Mouse (Mus musculus) adipocyte (in vitro differentiated cells): ENCODE results near the gene Gm6614.
"Not testable (repeated sequence)": the region's sequence is repeated elsewhere in the genome, so short reads cannot be mapped to it uniquely, and the experiment has no call there.

ENCODE experiments used
- DNase-seq: peaks from one replicate; pipeline ENCODE4 v3.0.0-alpha.2; 2016; ENCODE audit warnings: low spot score

Gm6614 gene

DNA sequence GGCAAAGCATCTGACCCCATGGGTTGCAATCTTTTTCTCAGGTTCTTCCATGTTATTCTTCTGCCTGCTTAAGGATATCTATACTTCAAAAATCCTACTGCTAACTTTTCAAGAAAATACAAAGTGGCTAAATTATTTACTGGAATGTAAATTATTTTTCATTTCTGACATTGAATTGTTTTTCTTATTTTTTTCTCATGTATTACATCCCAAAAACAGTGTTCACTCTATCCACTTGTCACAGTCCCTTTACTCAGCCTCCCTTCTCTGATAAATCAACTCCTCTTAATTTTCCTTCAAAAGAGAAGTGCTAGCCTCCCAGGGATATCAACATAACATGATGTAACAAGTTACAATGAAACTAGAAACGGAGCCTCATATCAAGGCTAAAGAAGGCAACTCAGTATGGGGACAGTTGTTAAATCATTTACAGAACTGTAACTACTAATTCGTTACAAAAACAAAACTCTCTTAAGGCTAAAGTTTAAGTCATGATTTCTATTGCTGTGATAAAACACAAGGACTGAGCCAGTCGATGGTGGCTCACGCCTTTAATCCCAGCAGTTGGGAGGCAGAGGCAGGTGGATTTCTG lies at the start of gene Gm6614:
TSS of gene Gm6614 (minus strand) at position 51 of the 592 bp plus-strand sequence.
- no peak for DNase-seq

DNA sequence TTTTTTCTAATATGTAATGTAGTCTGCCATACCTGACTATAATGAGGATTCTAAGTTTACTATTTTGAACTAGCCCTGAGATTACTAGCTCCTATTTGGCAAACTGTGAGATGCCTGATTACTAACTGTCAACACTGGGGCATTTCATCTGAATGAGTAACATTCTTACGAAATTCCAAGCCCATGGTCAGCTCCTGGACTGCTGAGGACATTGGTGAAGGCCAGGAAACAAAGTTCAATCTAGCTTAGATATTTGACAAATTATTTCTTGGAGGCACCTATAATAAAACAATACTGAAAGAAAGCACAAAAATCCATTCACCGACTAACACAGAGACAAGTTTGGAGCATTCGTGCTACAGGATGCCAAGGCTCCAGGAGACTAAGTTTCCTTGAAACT lies 47.1 kb upstream of the Gm6614 start:
- not testable (repeated sequence) for DNase-seq

DNA sequence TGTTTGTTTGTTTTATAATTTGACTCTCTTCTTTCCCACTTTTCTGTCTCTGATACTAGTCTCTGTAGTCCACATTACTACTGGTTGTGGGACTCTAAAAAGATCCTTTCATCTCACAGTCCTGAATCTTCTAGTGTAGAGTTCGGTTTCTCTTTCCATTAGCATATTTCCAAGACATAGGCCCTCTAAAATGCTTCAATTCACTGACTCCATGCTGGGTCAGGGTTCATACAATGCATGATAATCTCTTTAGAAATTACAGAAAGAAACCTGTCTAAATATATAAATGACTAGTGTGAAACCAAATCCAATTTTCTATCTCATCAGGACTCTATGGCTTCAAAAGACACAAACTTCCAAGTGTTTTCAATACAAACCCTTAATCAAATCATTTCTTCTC lies 36.5 kb upstream of the Gm6614 start:
- no peak for DNase-seq

DNA sequence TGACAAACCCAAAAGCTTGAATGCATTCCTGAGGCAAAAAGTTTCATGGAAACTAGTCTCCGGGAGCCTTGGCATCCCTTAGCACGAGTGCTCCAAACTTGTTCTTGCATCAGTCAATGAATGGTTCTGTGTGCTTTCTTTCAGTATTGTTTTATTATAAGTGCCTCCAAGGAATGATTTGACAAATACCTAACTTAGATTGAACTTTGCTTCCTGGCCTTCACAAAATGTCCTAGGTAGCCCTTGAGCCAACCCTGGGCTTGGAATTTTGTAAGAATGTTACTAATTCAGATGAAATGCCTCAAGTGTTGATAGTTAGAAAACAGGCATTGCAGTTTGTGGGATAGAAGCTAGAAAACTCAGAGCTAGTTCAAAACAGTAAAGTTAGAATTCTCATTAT lies 34.5 kb upstream of the Gm6614 start:
- DNase-seq = no peak

DNA sequence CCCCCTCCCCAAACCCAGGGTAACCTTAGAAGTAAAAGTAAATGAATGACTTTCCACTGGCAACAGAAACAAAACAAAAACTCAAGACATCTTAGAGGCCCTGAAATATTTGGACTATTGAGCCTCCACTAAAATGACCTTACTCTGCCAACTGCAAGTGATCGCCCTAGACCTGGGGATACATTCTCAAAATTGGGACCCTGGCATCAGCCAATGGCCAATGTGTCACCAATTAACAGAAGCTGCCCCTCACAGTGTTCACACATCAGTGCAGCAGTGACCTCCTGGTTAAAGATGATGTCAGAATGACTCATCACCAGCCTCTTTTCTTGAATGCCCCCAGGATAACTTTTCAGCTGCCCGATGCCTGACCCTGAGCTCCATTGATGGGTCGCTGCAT lies 30.7 kb upstream of the Gm6614 start:
- no peak for DNase-seq

DNA sequence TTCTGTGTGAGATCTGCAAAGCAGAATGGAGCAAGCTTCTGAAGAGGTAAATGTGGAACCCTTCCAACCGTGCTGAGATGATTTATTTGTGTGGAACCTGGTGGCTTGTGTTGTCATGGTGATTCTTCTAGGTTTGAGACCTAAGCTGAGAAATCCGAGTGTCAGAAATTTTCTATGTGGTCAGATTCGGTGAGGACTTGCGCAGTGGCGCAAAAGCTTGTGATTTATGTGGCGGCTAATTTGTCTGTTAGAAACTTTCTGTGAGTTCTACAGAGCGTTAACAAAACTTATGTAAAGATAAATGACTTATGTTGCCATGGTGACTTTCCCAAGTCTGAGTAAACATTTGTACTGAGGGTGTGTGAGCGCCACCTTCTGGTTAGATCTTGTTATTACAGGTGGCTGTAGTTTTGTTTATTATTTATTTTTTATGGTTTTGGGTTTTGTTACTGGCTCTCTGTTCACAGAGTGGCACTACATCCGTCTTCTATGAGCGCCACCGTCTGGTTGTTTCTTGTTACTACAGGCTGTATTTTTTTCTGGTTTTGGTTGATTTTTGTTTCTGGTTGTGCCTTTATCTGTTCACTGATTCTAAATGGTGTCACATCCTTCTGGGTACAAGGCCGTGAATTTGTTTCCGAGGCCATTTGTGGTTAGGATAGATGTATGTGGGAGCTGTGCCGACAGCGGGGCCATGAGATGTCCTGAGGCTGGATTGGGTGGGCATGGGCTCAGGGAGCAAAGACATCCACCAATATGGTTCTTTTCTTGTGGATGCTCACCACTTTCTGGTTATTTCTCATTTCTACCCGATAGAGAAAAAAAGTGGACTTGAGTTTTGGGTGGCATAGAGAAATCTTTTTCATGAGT lies 29.3 kb upstream of the Gm6614 start:
- DNase-seq = peak; percentile 44

DNA sequence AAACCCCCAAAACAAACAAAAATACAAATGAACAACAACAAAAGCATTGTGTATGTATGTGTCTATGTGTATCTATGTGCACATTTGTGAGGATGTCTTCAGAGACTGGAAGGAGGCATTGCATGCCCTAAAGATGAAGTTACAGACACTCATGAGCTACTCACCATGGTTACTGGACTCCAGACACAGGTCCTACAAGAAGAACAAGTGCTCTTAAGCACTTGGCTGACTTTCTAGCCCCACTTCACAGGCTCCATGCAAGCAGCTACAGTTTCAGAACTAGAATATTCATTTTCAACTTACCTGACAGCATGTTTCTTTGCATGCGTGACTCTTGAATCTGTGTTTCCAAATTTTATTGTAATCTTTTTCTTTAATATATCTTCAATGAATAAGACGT lies 24.6 kb upstream of the Gm6614 start:
- DNase-seq = no peak

DNA sequence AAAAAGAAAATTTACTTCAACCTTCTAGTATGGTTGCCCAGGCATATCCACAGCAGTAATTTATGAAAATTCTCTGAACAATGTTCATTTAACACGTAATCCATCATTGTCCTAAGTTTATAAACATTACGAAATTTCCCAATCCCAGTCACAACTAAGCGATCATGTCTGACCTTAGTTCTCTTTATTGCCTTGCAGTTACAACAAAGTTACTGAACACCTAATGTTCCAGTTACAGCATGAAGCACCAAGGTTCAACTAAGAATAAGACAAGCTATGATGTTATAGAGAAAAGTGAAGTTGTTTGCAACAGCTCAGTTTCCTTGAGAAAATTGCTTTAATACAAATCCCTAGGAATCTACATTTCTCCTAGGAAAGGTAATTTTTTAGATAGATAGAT lies 10.5 kb upstream of the Gm6614 start:
- DNase-seq = no peak

DNA sequence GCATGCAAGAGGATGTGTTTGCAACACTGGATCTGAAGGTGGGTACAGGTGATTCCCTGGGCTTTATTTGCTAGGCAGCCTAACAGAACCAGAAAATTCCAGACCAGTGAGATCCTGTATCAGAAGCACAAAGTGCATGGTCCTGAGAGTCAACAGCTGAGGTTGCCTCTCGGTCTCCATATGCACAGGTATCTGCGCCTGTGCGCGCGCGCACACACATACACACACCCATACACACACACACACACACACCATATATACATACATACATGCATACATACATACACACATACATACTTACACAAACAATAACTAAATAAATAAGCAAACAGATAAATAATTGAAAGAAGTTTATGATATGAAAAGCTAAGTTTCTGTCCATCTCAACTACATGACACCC lies 24.4 kb downstream of the Gm6614 start:
- no peak for DNase-seq

DNA sequence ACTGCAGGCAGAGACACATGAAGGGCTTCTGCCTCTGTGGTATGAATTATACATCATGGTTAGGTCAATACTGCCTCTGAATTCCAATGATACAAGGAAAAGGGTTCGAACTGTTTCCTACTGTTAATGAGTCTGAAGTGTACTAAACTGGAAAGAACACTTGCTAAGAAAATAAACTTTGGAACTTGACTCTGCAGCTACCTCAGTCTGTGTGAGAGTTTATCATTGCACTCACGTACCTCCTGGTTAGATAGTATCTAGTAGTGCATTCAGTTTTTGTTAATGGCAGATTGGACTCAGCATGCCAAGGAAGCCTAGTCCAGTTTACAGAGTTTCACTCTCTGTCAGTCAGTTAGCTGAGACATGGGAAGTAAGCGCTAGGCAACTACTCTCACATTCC lies 26.6 kb downstream of the Gm6614 start:
- DNase-seq = no peak

DNA sequence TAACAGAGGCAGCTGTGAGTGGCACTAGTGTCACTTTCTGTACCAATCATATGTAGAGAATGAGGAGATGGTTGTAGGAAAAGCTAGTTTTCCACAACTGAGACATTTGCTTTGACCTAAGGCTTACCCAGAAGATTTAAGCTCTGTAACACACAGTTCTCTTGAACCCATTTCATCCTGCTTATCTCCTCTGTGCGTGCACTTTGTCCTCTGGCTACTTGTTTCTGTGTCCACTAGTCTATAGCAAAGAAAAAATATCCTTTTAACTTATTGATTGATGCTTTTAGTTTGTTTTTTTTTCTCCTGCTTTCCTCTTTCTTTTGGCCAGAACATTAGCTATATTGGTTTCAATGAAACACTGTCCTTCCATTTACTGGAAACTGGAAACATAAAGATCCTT lies 48.8 kb downstream of the Gm6614 start:
- DNase-seq = no peak

DNA sequence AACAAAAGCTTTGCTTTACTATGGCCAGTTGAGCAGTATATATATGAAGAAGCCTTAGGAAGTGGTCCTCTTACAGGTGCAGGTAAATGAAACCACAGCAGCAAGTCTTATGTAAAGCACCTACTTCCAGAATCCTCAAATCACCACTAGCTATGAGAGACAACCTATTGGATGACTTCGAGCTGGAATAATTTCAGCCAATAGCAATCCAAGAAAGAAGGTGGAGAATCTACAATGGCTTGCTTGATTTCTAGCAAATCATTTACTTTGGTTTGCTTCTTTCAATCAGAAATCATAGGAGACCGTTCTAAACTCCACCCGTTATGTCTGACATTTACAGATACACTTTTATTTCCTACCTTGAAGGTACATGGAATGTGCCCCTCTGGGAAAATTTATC lies 49.4 kb downstream of the Gm6614 start:
- DNase-seq = no peak

DNA sequence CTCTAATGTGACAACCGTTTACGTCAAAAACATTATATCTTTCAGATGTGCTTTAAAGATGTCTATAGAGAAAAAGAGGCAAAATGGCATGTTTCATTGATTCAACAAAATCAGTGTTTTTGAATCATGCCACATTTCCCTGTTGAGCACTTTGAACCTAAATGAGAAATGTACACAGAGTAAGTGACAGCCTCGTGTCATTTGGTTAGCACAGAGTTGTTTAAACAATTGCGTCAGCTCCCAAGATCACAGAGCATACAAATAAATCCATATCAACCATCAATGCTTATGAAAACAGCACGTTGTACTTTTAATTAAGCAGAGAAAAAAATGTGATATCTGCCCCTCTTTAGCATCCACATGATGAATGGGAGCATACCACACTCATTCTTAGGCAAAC lies 50.7 kb downstream of the Gm6614 start:
- no peak for DNase-seq

DNA sequence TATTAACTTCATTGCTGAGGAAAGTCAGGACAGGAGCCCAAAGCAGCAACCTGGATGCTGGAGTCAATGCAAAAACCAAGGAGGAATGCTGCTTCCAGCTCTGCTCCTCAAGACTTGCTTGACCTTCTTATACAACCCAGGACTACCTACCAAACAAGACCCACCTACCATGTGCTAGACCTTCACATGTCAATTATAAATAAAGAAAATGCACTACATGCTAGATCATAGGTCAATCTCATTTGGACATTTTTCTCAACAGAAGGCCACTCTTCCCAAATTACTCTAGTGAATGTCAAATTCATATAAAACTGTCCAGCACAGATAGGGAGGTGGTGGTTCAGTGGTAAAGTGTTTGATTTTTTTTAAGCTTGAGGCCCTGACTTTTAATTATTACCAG lies 64.4 kb downstream of the Gm6614 start, which contains the start of gene Slco1a1:
TSS of gene Slco1a1 (minus strand) at position 101 of the 400 bp plus-strand sequence.
- DNase-seq = no peak

DNA sequence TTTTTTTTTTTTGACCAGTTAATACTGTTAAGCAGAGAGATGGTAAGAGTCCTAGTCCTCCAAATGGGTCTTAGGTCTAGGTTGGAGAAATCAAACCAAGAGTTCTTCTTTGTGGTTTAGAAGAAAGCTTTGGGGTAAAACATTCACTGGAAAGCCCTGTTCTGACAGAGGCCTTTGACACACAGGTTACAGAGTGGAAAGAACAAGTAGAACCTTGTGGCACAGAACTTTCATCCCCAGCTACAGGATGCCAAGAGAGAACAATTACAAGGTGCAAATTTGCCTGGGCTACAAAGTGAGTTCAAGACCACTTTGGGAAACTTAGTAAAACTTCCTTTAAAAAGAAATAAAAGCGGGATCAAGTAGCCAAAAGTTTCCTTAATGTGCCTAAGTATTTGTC lies 70.8 kb downstream of the Gm6614 start:
- DNase-seq = no peak
